Mouse (Mus musculus): ENCODE measurements around the gene Hist1h2bf.

GRCm38 (mm10) chr13:23537006-23537710 is 36.8 kb downstream of the Hist1h2bf start:
- TF ChIP-seq POLR2A (IDR thresholded peaks at IDR 0.05; ENCODE audit: low read depth, low read length) (no peak), CTCF (IDR thresholded peaks at IDR 0.05; ENCODE audit: borderline replicate concordance, insufficient read depth, low read length) (no peak)
